Mouse (Mus musculus): ENCODE measurements around the gene Ppp1r27. TPM values are rescaled to one million over a fixed set of nuclear protein-coding genes. Genes with fewer than 3 reads are reported as not detected.

The Ppp1r27 gene
- not detected for total RNA-seq (2023)

DNA sequence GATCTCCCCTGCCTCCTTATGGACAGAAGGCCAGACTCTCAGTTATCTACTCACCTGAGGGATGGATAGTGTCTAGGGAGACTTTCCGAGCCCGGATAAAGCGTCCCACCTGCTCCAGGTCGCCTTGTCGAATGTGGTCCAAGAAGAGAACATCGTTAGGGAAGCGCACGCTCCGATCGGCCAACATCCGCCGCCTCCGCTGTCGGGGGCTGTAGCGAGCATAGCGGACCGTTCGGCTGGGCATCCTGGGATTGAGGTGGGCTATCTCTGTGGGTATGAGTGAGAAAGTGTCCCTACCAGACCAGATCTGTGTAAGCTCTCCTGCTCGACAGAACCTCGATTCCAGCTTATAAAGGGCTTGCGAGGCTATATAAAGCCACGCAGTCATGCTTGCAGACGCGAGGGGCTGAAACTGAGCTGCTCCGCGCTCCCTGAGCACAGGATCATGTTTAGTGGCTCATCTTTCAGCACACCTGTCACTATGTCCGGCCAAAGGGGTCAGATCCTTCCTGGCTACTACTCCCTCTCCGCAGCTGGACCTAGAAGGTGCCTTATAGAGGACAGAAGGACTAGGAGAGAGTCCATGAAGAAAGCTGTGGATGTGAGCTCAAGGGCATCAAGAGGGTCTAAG lies at the start of gene Ppp1r27:
TSS of gene Ppp1r27 (minus strand) at position 323 of the 631 bp plus-strand sequence.

DNA sequence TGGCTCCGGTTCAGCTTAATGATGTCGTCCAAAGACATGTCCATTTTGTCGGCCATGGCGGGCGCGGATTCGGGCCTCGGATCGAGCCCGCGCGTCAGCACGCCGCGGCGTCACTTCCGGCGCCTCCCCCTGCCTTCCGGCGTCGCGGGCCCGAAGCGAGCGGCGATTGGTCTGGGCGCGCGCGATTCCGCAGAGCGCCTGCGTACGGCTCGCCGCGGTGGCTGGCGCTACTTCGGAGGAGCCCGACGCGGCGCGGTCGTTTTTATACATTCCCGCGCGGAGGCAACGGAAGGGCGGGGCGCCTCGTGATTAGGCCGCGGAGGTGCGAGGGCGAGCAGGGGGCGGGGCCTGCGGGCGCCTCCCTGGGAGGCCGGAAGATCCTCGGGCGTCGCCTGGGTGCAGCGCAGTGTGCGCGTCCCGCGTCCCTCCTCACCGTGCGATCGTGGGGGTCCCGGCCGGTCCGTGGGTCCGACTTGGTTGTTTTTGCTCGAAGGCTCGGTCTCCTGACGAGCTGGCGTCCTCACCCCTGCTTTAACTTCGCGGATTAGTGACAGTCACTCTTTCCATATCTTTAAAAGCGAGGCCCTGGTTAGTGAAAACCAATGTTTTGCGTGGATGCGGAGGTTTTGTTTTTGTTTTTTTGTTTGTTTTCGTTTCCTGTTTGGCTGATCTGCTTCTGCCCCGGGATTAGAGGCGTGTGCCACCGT lies 47.5 kb upstream of the Ppp1r27 start, which contains the start of the genes Alyref and Anapc11:
TSS of gene Alyref (minus strand) at position 83 of the 707 bp plus-strand sequence.
TSS of gene Anapc11 (plus strand) at position 139 of the 707 bp plus-strand sequence.

DNA sequence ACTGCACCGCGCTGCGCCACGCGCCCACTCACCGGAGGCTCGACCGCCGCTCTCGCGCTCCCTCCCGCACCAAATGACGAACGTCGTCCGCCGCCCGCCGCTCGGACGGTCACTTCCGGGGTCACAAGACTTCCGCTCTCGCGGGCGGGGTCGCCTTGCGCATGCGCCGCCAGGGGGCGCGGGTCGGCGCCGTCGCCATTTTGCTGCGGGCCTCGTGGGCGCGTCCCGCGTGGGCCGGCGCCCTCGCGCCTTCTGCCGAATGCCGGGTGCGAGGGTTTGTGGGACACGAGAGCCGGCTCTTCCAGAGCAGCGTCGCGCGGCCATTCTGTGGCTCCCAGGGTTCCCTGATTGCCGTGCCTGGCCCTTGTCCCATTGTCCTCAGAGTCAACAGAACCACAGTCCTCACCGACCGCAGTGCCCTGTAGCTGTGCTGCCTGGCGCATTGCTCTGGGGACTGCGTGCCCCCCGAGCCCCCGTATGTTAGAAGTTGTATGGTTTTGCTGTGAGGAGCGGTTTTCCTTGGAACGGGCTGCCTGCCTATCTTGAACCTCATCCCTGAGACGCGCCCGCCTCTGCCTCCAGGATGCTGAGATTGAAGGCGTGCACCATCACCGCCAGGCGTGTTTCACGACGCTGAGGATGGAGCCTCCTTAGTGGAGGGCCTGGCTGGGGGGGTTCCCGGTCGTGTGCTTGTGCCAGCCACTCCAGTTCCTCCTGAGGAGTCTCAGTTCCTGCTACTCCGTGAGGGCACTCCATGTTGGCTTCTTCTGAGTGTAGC lies 30.7 kb upstream of the Ppp1r27 start, which contains the start of gene Arhgdia:
TSS of gene Arhgdia (minus strand) at position 135 of the 778 bp plus-strand sequence.

DNA sequence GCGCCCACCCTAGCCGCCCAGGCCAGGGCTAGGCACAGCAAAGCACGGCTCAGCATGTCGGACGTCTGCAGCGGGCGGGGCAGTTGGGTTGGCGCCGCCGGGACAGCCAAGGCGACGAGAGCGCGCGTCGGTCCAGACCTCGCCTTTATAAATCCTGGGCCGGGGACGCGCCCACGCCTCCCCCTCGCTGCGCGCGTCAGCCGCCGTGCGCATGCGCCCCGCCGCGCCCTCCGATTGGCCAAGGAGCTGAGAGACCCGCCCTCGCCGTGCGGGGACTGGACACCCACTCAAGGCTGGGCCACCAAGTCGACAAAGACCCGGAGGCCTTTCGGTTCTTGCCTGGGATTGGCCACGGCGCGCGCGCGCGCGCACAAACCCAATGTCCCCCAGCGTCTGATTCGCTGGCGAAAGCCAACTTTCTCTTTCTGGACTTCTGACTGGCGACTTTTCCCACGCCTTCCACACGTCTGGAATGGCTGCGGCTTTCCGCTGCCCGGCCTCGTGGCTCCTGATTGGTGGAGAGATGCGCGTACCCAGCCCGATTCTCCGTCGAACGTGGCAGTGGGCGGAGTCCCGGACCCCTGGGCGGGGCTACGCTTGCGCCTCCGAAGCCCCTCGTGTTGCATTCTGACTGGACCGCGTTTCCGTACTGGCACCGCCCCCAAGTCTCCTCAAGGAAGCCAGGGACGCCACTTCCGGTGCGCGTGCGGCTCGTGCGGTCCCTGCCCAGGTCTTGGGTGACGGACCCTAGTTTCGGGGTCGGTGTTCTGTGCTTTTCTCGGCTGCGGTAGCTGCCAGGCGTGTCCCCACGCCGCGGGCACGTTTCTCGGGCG lies 22.0 kb upstream of the Ppp1r27 start, which contains the start of gene P4hb:
TSS of gene P4hb (minus strand) at position 502 of the 833 bp plus-strand sequence.

DNA sequence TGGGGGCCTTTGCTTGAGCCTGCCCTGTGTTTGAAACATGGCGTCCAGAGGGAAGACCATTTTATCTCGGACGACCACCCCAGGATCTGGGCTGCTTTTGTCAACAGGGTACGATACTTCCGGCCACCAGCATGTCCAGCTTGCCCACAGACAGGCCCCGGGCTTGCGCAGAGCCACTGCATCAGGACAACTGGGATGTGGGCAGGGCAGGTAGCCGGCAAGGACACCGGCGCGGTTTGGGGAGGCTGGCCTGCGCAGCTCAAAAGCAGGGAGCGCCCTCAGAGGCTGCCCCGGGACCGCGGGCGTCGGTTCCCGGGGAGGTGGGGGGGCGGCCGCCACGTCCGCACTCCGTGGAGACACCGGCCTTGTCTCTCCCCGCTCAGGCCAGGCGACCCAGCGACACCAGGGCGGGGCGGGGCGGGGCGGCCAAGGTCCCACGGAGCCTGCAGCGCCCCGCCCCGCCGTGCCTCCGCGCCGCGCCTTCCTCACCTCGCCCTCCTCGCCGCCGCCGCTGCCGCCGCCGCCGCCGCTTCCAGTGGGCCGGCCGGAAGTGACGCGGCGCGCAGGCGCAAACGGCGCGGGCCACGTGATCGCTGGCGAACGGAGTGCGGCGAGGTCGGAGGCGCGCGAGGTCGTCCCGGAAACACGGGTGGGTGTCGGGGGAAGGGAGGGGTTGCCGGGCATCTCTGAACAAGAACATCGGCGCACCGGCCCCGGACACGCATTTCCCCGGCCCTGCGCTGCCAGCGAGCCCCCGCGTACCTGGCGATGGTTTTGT lies 1.6 kb downstream of the Ppp1r27 start, which contains the start of gene Mcrip1:
TSS of gene Mcrip1 (minus strand) at position 560 of the 778 bp plus-strand sequence.

DNA sequence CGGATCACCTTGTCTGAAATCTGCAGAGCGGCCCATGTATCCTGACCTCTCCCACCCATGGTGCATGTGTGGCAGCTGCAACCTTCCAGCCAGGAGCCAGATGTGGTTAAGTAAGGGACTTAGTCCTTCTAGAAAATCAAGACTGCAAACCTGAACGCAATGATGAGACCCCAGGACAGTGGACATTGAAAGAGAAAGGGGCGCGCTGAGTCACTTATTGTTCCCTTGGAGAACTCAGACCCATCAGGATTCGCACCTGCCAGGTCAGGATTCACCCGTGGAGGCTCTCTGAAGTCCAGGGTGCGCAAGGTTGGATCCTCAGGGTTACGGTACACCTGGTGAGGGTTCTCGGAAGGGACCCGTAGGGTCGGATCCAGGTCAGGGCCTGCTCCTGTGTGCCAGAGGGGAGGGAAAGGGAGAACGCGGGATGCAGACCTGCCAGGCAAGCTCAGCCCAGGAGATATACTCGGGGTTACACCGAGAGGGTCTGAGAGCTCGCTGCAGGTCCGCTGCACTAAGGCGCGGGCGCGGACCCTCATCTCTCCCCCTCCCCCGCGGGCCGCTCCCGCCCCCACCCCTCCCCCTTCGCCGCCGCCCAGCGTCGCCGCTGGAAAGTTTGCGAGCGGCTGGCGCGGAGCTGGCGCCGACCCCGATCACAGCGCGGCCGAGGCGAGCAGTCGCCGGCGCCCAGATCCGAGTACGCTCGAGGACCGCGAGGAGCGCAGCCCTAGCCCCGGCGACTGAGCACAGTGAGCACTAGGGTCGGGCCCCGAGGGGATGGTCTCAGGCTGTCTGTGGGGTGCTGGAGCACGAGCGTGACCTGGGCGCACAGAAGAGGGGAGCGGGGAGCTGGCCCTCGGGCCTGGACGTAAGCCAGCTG lies 20.6 kb downstream of the Ppp1r27 start, which contains the start of gene Gcgr:
TSS of gene Gcgr (plus strand) at position 615 of the 880 bp plus-strand sequence.

Other genes starting within 250 kb of the Ppp1r27 start
- gene Actg1, start 202.6 kb downstream of the Ppp1r27 start, total RNA-seq (2023) = 1,000 to 10,000 TPM; 1,363 to 1,496 TPM
- gene Fscn2, start 189.6 kb downstream of the Ppp1r27 start, total RNA-seq (2023) = under 1 TPM in 1 of 2 experiments, not detected in 1; 0.99 TPM
- 10 to 100 TPM; 24.9 to 26.5 TPM for gene Faap100, start 172.4 kb downstream of the Ppp1r27 start, total RNA-seq (2023)
- gene Nploc4, start 113.4 kb downstream of the Ppp1r27 start, total RNA-seq (2023) = 10 to 100 TPM; 61.3 to 61.5 TPM
- gene Tspan10, start 108.5 kb downstream of the Ppp1r27 start, total RNA-seq (2023) = 10 to 100 TPM; 10.1 to 87.3 TPM
- under 1 TPM in 1 of 2 experiments, not detected in 1; 0.55 TPM for gene Pde6g, start 97.6 kb downstream of the Ppp1r27 start, total RNA-seq (2023)
- gene Oxld1, start 93.1 kb downstream of the Ppp1r27 start, total RNA-seq (2023) = 1 to 10 TPM; 6.0 TPM
- 10 to 100 TPM; 33.7 to 40.9 TPM for gene Ccdc137, start 93.0 kb downstream of the Ppp1r27 start, total RNA-seq (2023)
- 10 to 100 TPM; 14.0 to 17.5 TPM for gene Arl16, start 83.5 kb downstream of the Ppp1r27 start, total RNA-seq (2023)
- gene Mrpl12, start 66.5 kb downstream of the Ppp1r27 start, total RNA-seq (2023) = 10 to 100 TPM; 39.9 to 42.8 TPM
- gene Slc25a10, start 59.3 kb downstream of the Ppp1r27 start, total RNA-seq (2023) = 10 to 100 TPM; 11.3 to 13.5 TPM
- not detected for gene Gcgr, start 20.4 kb downstream of the Ppp1r27 start, total RNA-seq (2023)
- gene Mcrip1, start 1.4 kb downstream of the Ppp1r27 start, total RNA-seq (2023) = 10 to 100 TPM; 41.4 to 41.6 TPM
- 100 to 1,000 TPM; 159 to 168 TPM for gene P4hb, start 22.1 kb upstream of the Ppp1r27 start, total RNA-seq (2023)
- 100 to 1,000 TPM; 410 to 436 TPM for gene Arhgdia, start 30.5 kb upstream of the Ppp1r27 start, total RNA-seq (2023)
- 100 to 1,000 TPM; 112 to 138 TPM for gene Alyref, start 47.2 kb upstream of the Ppp1r27 start, total RNA-seq (2023)
- 10 to 100 TPM; 80.1 to 83.9 TPM for gene Anapc11, start 47.3 kb upstream of the Ppp1r27 start, total RNA-seq (2023)
- gene Npb, start 57.3 kb upstream of the Ppp1r27 start, total RNA-seq (2023) = 1 to 10 TPM; 2.4 to 4.5 TPM
- 100 to 1,000 TPM; 131 to 143 TPM for gene Pcyt2, start 66.8 kb upstream of the Ppp1r27 start, total RNA-seq (2023)
- gene Sirt7, start 74.1 kb upstream of the Ppp1r27 start, total RNA-seq (2023) = 100 to 1,000 TPM; 132 to 138 TPM
- gene Mafg, start 82.5 kb upstream of the Ppp1r27 start, total RNA-seq (2023) = 10 to 100 TPM; 26.8 to 34.7 TPM
- 1 to 10 TPM; 1.8 to 2.8 TPM for gene Pycr1, start 92.6 kb upstream of the Ppp1r27 start, total RNA-seq (2023)
- not detected for gene Myadml2, start 97.0 kb upstream of the Ppp1r27 start, total RNA-seq (2023)
- not detected for gene Notum, start 110.0 kb upstream of the Ppp1r27 start, total RNA-seq (2023)
- 100 to 1,000 TPM; 100 to 106 TPM for gene Aspscr1, start 121.8 kb upstream of the Ppp1r27 start, total RNA-seq (2023)
- gene Cenpx, start 162.6 kb upstream of the Ppp1r27 start, total RNA-seq (2023) = 10 to 100 TPM; 32.7 to 35.1 TPM
- 10 to 100 TPM; 32.4 to 37.7 TPM for gene Lrrc45, start 162.8 kb upstream of the Ppp1r27 start, total RNA-seq (2023)
- gene Rac3, start 170.3 kb upstream of the Ppp1r27 start, total RNA-seq (2023) = 1 to 10 TPM in 1 of 2 experiments, not detected in 1; 1.4 TPM
- gene Dcxr, start 176.1 kb upstream of the Ppp1r27 start, total RNA-seq (2023) = under 1 TPM in 1 of 2 experiments, not detected in 1; 0.89 TPM
- gene Cbr2, start 181.0 kb upstream of the Ppp1r27 start, total RNA-seq (2023) = not detected
- 10 to 100 TPM; 25.4 to 31.0 TPM for gene Hmga1b, start 211.7 kb upstream of the Ppp1r27 start, total RNA-seq (2023)
- 10 to 100 TPM; 16.4 to 16.7 TPM for gene Rfng, start 233.1 kb upstream of the Ppp1r27 start, total RNA-seq (2023)
- 10 to 100 TPM; 73.1 to 93.6 TPM for gene Gps1, start 233.1 kb upstream of the Ppp1r27 start, total RNA-seq (2023)
- 10 to 100 TPM; 53.5 to 62.9 TPM for gene Dus1l, start 245.3 kb upstream of the Ppp1r27 start, total RNA-seq (2023)